Mouse (Mus musculus) T-helper 1 cell (primary cell): ENCODE results near the gene Klc1.

Source experiments
- in situ Hi-C: fragments of 300-600 bp; cut with MboI, MseI; formaldehyde crosslinking; loops from one replicate; pipeline ENCODE4 v1.15.1; 2025; ENCODE audit warnings: high pct_unique_total_duplicates

Klc1 gene

GRCm38 (mm10) chr12:111769816-111770577 lies 11.3 kb downstream of the Klc1 start:
- in situ Hi-C loops = no loop called here

GRCm38 (mm10) chr12:111770651-111771050 lies 12.0 kb downstream of the Klc1 start:
- in situ Hi-C loops = no loop called here

GRCm38 (mm10) chr12:111774156-111774555 lies 15.5 kb downstream of the Klc1 start:
- in situ Hi-C loops = no loop called here

- in situ Hi-C loops = no loop called here
Observed at GRCm38 (mm10) chr12:111774845-111775244, 16.2 kb downstream of the Klc1 start.

- in situ Hi-C loops = no loop called here
Observed at GRCm38 (mm10) chr12:111777919-111778318, 19.3 kb downstream of the Klc1 start.

- in situ Hi-C loops = no loop called here
Observed at GRCm38 (mm10) chr12:111779544-111779943, 20.9 kb downstream of the Klc1 start.

GRCm38 (mm10) chr12:111785174-111785573 lies 26.5 kb downstream of the Klc1 start:
- in situ Hi-C loops = no loop called here

- in situ Hi-C loops = no loop called here
Observed at GRCm38 (mm10) chr12:111787015-111787414, 28.4 kb downstream of the Klc1 start.

- in situ Hi-C loops = loop anchor here (10.0 kb wide), 1 partner anchor 1665 kb away; no protein-coding TSS in a partner anchor
Observed at GRCm38 (mm10) chr12:111790090-111790489, 31.4 kb downstream of the Klc1 start.

GRCm38 (mm10) chr12:111790631-111791030 lies 32.0 kb downstream of the Klc1 start:
- in situ Hi-C loops = loop anchor here (10.0 kb wide), 1 partner anchor 1664 kb away; no protein-coding TSS in a partner anchor

- in situ Hi-C loops = loop anchor here (10.0 kb wide), 1 partner anchor 1663 kb away; no protein-coding TSS in a partner anchor
Observed at GRCm38 (mm10) chr12:111791474-111792104, 32.9 kb downstream of the Klc1 start.

GRCm38 (mm10) chr12:111794102-111794501 lies 35.5 kb downstream of the Klc1 start:
- in situ Hi-C loops = loop anchor here (10.0 kb wide), 1 partner anchor 1661 kb away; no protein-coding TSS in a partner anchor

GRCm38 (mm10) chr12:111794526-111795179 lies 36.0 kb downstream of the Klc1 start:
- in situ Hi-C loops = loop anchor here (10.0 kb wide), 1 partner anchor 1660 kb away; no protein-coding TSS in a partner anchor

- in situ Hi-C loops = loop anchor here (10.0 kb wide), 1 partner anchor 1659 kb away; no protein-coding TSS in a partner anchor
Observed at GRCm38 (mm10) chr12:111795180-111795895, 36.7 kb downstream of the Klc1 start.

- in situ Hi-C loops = loop anchor here (10.0 kb wide), 1 partner anchor 1658 kb away; no protein-coding TSS in a partner anchor
Observed at GRCm38 (mm10) chr12:111797251-111797650, 38.6 kb downstream of the Klc1 start.

- in situ Hi-C loops = loop anchor here (10.0 kb wide), 1 partner anchor 1656 kb away; no protein-coding TSS in a partner anchor
Observed at GRCm38 (mm10) chr12:111798493-111798892, 39.8 kb downstream of the Klc1 start.

GRCm38 (mm10) chr12:111800459-111801183 lies 42.0 kb downstream of the Klc1 start:
- in situ Hi-C loops = no loop called here

- in situ Hi-C loops = no loop called here
Observed at GRCm38 (mm10) chr12:111803538-111803937, 44.9 kb downstream of the Klc1 start.

- in situ Hi-C loops = no loop called here
Observed at GRCm38 (mm10) chr12:111808775-111809174, 50.1 kb downstream of the Klc1 start.

GRCm38 (mm10) chr12:111809762-111810161 lies 51.1 kb downstream of the Klc1 start:
- in situ Hi-C loops = no loop called here

GRCm38 (mm10) chr12:111812075-111812474 lies 53.4 kb downstream of the Klc1 start:
- in situ Hi-C loops = no loop called here
